Mouse (Mus musculus) layer of hippocampus, adult 9-10 months (tissue): Measurements from ENCODE around the gene Vmn1r13.
"Not testable (repeated sequence)": the region's sequence is repeated elsewhere in the genome, so short reads cannot be mapped to it uniquely, and the experiment has no call there.

Source experiments
- DNase-seq: peaks from one replicate; pipeline ENCODE4 v3.0.0; 2022; ENCODE audit warnings: low spot score

Vmn1r13 gene

DNA sequence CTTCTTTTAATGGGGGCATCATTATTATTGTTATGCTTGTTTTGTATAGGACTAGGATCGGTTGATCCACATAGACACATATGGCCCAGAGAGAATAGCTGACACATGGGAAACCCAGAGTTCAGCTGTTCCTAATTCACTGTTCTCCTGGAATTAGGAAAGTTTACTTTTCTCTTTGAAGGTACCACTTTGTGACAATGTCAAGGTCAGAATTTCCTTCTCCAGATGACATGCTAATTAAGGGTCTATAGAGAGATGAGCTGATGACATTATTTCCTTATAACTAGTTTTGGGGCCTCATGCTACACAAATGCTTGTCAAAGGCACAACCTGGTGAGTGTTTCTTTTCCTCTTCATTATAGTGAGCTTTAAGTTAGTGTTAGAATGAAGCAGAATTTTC is at the start of gene Vmn1r13:
Gene Vmn1r13, plus strand, starts transcription at position 301 of the 400 bp plus-strand sequence.
- not testable (repeated sequence) for DNase-seq

DNA sequence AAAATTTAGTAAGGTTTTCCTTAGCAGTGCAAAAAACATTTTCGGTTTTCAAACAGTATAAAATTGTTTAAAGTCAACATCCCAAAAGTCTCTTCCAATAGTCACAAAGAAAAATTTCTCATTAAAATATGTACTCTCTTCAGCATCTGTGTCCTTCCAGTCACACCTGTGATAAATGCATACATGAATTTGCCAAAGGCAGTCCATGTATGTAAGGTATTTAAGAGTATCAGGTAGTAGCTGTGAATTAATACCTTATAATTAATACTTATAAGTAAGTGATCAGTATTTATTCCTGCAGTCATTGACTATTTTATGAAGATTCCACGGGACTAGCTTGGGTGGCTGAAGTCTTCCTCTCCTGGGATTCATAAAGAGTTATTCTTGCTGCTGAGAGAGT is 46.5 kb upstream of the Vmn1r13 start, which contains the start of gene Vmn1r12:
Gene Vmn1r12, plus strand, starts transcription at position 301 of the 400 bp plus-strand sequence.
- DNase-seq, result no peak

DNA sequence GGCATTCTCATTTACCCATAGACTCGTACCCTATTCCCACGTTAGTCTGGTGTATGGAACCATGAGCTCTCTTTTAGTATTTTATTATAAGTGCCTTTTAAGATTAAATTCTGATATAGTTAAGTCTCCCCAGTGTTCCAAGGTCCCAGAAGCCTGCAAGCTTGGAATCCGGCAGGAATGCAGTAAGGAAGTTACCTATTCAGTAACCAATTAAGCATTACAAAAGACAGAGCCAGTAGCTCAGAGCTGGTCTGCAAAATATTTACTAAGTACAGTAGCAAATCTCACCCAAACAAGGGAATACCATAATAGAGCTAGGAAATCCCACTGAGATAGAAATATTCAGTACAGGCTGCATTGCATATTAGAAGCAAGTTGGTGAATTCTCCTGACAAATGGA is 13.1 kb upstream of the Vmn1r13 start:
- not testable (repeated sequence) for DNase-seq

DNA sequence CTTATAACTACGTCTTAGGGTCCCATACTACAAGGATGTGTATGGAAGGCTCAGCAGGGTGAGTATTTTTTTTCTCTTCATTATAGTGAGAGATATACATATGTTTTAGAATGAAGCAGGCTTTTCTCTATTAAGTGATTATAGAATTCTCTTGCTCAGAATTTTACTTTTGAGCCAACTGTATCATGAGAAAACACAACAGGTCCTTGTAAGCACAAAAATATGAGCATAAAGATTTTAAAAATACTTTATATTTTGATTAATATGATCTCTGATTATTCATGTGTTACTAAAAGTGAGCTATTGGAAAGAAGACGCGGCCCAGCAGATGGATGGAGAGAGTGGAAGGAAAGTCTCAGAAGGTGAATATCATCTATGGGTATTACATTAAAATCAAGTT is 28.3 kb downstream of the Vmn1r13 start, which contains the start of gene Vmn1r14:
Gene Vmn1r14, plus strand, starts transcription at position 301 of the 400 bp plus-strand sequence.
- no peak for DNase-seq

DNA sequence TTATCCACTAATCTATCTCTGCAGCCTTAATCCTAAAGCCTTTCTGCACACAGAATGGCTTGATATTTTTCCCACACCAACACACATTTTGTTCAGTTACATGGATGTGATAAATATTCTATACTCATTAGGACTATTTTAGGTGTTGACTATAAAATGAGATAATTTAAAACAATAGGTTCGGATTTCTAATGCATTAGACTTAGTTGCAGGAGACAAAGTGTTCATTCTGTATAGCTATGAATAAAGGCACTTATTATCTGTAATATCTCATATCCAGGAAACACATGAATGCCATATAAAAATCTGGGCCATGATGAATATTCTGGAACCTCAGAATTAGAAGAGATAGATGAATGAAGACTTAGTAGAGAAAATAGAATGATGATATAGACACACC is 54.6 kb downstream of the Vmn1r13 start, which contains the start of gene Vmn1r15:
Gene Vmn1r15, plus strand, starts transcription at position 301 of the 400 bp plus-strand sequence.
- DNase-seq, result no peak

DNA sequence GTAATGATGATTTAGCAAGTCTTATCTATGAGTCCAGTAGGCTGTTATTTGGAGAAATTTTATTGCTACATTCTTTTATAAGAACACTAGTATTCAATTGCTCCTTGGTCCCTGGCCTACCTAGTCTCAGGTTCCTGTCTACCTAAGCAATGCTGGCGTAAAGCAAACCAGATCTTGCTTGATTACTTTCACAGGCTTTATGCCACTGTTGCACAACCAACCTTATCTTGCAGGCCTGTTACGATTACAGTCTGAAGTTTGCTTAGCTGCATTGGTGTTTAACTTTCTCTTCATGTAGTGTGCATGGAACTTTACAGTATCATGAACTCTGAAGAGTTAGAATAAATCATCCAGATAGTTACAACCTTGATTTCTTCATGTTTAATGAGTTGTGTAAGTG is 57.9 kb downstream of the Vmn1r13 start:
- DNase-seq, result no peak
